Comparison of ENCODE assay signal across 26 mouse cellular contexts in genomic region chr17:24751528-24751927, GRCm38 (mm10). TPM values are rescaled to one million over a fixed set of nuclear protein-coding genes. Genes with fewer than 3 reads are reported as not detected.
"Had no signal": no experiment of that assay in that cellular context is flagged by ENCODE, and none has a peak within 500 bp of the region (broad histone marks: within the 10 kb centered on the region; RNA-seq: fewer than 3 reads in every experiment).

No protein-coding gene starts in this region.

- H3K36me3 ChIP-seq: intestine, embryonic 15.5 days; limb, embryonic 15.5 days; midbrain, embryonic 12.5 days; stomach, embryonic 15.5 days had no signal

- H3K9me3 ChIP-seq: intestine, embryonic 15.5 days; limb, embryonic 15.5 days; midbrain, embryonic 12.5 days; stomach, embryonic 15.5 days had no signal

- H3K27ac ChIP-seq: intestine, embryonic 15.5 days; layer of hippocampus, adult 2 months; limb, embryonic 15.5 days; liver, embryonic 14.5 days; midbrain, embryonic 12.5 days; stomach, embryonic 15.5 days had no signal

- H3K9ac ChIP-seq: limb, embryonic 15.5 days; liver, embryonic 14.5 days; liver, postnatal 0 days; lung, embryonic 14.5 days; midbrain, embryonic 12.5 days; stomach, embryonic 15.5 days had no signal

- ATAC-seq: liver, postnatal 0 days; lung, postnatal 0 days; midbrain, embryonic 16.5 days had no signal

- H3K4me3 ChIP-seq: myocyte had no signal

- DNase-seq: kidney, adult 11 months; kidney, adult 8-10 months; kidney, postnatal 25 days; layer of hippocampus, adult 9-11 months; liver, postnatal 0 days; lung, embryonic 14.5 days; right cerebral cortex, adult 18-20 months; right cerebral cortex, postnatal 25 days; spleen, adult 18-20 months; thymus, adult 18-20 months; thymus, postnatal 36 days had no signal

RNA-seq across cellular contexts. Expression of gene Hs3st6, which starts 1.3 kb away (rescaled TPM):
- total RNA-seq: layer of hippocampus, adult 2 months; megakaryocyte-erythroid progenitor cell, adult 5-6 weeks; monocyte, adult 5-6 weeks had no signal
- polyA plus RNA-seq: midbrain, embryonic 16.5 days; myocyte; neural tube, embryonic 14.5 days had no signal

RNA-seq across cellular contexts. Expression of gene Rpl3l, which starts 23.9 kb away (rescaled TPM):
- polyA plus RNA-seq: intestine, embryonic 15.5 days; limb, embryonic 11.5 days; limb, embryonic 15.5 days; liver, embryonic 11.5 days; lung, embryonic 14.5 days; midbrain, embryonic 12.5 days; midbrain, embryonic 16.5 days; neural tube, embryonic 11.5 days; stomach, embryonic 15.5 days had no signal
